Mouse (Mus musculus): Measurements from ENCODE around the gene Cradd. TPM values are rescaled to one million over a fixed set of nuclear protein-coding genes. Genes with fewer than 3 reads are reported as not detected.

Cradd gene
- total RNA-seq, 2 experiments from 2014 or later = 9.9 to 18.3 TPM

Other genes starting within 250 kb of the Cradd start
- 10 to 100 TPM; 25.3 to 26.5 TPM for gene Socs2, start 93.0 kb upstream of the Cradd start, total RNA-seq (2021)
- 100 to 1,000 TPM; 115 to 120 TPM for gene Mrpl42, start 177.8 kb upstream of the Cradd start, total RNA-seq (2021)
- 100 to 1,000 TPM; 138 to 147 TPM for gene Ube2n, start 191.0 kb upstream of the Cradd start, total RNA-seq (2021)
- gene Nudt4, start 240.0 kb upstream of the Cradd start, total RNA-seq (2021) = 100 to 1,000 TPM; 145 to 149 TPM